In genomic region chr6:90706490-90706889, GRCm38 (mm10) we compare ENCODE assay signal across 8 mouse cellular contexts.
A peak's percentile ranks its signal among the peaks of the same experiment; 100 is the strongest.
DNase-seq lines count a peak whose midpoint lies in the region; ATAC-seq and TF ChIP-seq lines count a peak whose summit lies in the region.

No protein-coding gene starts in this region.

- peak; percentile 39 to 43 for DNase-seq in cerebellum, postnatal 36 days
- no peak for DNase-seq in liver, embryonic 11.5 days (ENCODE audit: low spot score)
- peak; percentile 38 for DNase-seq in stomach, postnatal 0 days (ENCODE audit: low spot score)

- 72% methylated on average over 10 of the region's 10 CpGs for WGBS in intestine, embryonic 15.5 days
- 74% methylated on average over 10 of the region's 10 CpGs for WGBS in intestine, embryonic 16.5 days
- WGBS in heart, embryonic 16.5 days = 49% methylated on average over 10 of the region's 10 CpGs
- WGBS in liver, embryonic 11.5 days = 80% methylated on average over 10 of the region's 10 CpGs
- 37% methylated on average over 10 of the region's 10 CpGs for WGBS in stomach, postnatal 0 days
- WGBS in kidney, embryonic 14.5 days = 89% methylated on average over 10 of the region's 10 CpGs
- WGBS in intestine, postnatal 0 days = 64% methylated on average over 10 of the region's 10 CpGs

- TF ChIP-seq EP300 in stomach, postnatal 0 days (optimal IDR thresholded peaks at IDR 0.05) = no peak

- H3K4me2 ChIP-seq in intestine, embryonic 15.5 days (replicated peaks) = no peak overlapping the region
- no peak overlapping the region for H3K4me2 ChIP-seq in intestine, embryonic 16.5 days (ENCODE audit: low read depth, low read length)
- no peak overlapping the region for H3K4me2 ChIP-seq in heart, embryonic 16.5 days (ENCODE audit: low read depth, low read length)
- no peak overlapping the region for H3K4me2 ChIP-seq in liver, embryonic 11.5 days
- peak overlapping the region; percentile 24 for H3K4me2 ChIP-seq in stomach, postnatal 0 days (replicated peaks; ENCODE audit: low read depth)
- no peak overlapping the region for H3K4me2 ChIP-seq in kidney, embryonic 14.5 days (replicated peaks; ENCODE audit: low read depth, low read length)
- H3K4me2 ChIP-seq in intestine, postnatal 0 days (replicated peaks; ENCODE audit: low read depth) = no peak overlapping the region

- no peaks in the 10 kb centered on the region for H3K36me3 ChIP-seq in intestine, embryonic 15.5 days
- no peaks in the 10 kb centered on the region for H3K36me3 ChIP-seq in intestine, embryonic 16.5 days (ENCODE audit: control insufficient read depth, insufficient read depth, low read length)
- H3K36me3 ChIP-seq in heart, embryonic 16.5 days (ENCODE audit: control insufficient read depth, insufficient read depth) = no peaks in the 10 kb centered on the region
- H3K36me3 ChIP-seq in liver, embryonic 11.5 days (ENCODE audit: control insufficient read depth, insufficient read depth, low read length) = no peaks in the 10 kb centered on the region
- no peaks in the 10 kb centered on the region for H3K36me3 ChIP-seq in stomach, postnatal 0 days (ENCODE audit: control insufficient read depth, insufficient read depth, low read length)
- H3K36me3 ChIP-seq in kidney, embryonic 14.5 days (ENCODE audit: control insufficient read depth, insufficient read depth, low read length) = no peaks in the 10 kb centered on the region
- H3K36me3 ChIP-seq in intestine, postnatal 0 days (ENCODE audit: control insufficient read depth, insufficient read depth) = no peaks in the 10 kb centered on the region

- H3K27ac ChIP-seq in intestine, embryonic 15.5 days = peak overlapping the region; percentile 36; the same call in 1 of the 2 replicates
- no peak overlapping the region for H3K27ac ChIP-seq in intestine, embryonic 16.5 days (ENCODE audit: low read length)
- H3K27ac ChIP-seq in heart, embryonic 16.5 days (ENCODE audit: low read length) = peak overlapping the region; percentile 94
- H3K27ac ChIP-seq in liver, embryonic 11.5 days (ENCODE audit: low read depth, low read length) = 0 out of 2 replicates have a peak overlapping the region, but pooled peaks have one; percentile 1
- H3K27ac ChIP-seq in stomach, postnatal 0 days (replicated peaks) = peak overlapping the region; percentile 80
- no peak overlapping the region for H3K27ac ChIP-seq in kidney, embryonic 14.5 days (ENCODE audit: low read depth, low read length)
- no peak overlapping the region for H3K27ac ChIP-seq in intestine, postnatal 0 days (ENCODE audit: low read depth, low read length)

- H3K9ac ChIP-seq in intestine, embryonic 15.5 days = no peak overlapping the region
- H3K9ac ChIP-seq in intestine, embryonic 16.5 days (ENCODE audit: low read depth, low read length) = no peak overlapping the region
- H3K9ac ChIP-seq in heart, embryonic 16.5 days (ENCODE audit: low read length) = peak overlapping the region; percentile 55; the same call in 1 of the 2 replicates
- 0 out of 2 replicates have a peak overlapping the region, but pooled peaks have one; percentile 0 for H3K9ac ChIP-seq in liver, embryonic 11.5 days (ENCODE audit: low read depth, low read length)
- H3K9ac ChIP-seq in stomach, postnatal 0 days (ENCODE audit: low read length) = no peak overlapping the region
- no peak overlapping the region for H3K9ac ChIP-seq in kidney, embryonic 14.5 days (ENCODE audit: low read depth, low read length)
- H3K9ac ChIP-seq in intestine, postnatal 0 days (ENCODE audit: low read depth, low read length) = no peak overlapping the region

- ATAC-seq in intestine, embryonic 15.5 days = no peak
- ATAC-seq in intestine, embryonic 16.5 days = no peak
- peak; percentile 43 for ATAC-seq in heart, embryonic 16.5 days (replicated peaks; ENCODE audit: extremely low read depth, insufficient read depth, low FRiP score)
- ATAC-seq in liver, embryonic 11.5 days (replicated peaks; ENCODE audit: low FRiP score) = no peak
- peak; percentile 39; the same call in 1 of the 2 replicates for ATAC-seq in stomach, postnatal 0 days (ENCODE audit: low FRiP score, low TSS enrichment)
- ATAC-seq in kidney, embryonic 14.5 days (ENCODE audit: low FRiP score, low TSS enrichment) = no peak
- no peak for ATAC-seq in intestine, postnatal 0 days

- TF ChIP-seq CTCF in stomach, postnatal 0 days (IDR thresholded peaks at IDR 0.05; ENCODE audit: low read depth) = no peak
- no peak for TF ChIP-seq CTCF in intestine, postnatal 0 days (IDR thresholded peaks at IDR 0.05; ENCODE audit: low read depth)

- peaks cover 41% of the 10 kb centered on the region for H3K4me1 ChIP-seq in intestine, embryonic 15.5 days (replicated peaks)
- peaks cover 57% of the 10 kb centered on the region for H3K4me1 ChIP-seq in intestine, embryonic 16.5 days (ENCODE audit: control insufficient read depth, insufficient read depth, low read length)
- H3K4me1 ChIP-seq in heart, embryonic 16.5 days (ENCODE audit: control insufficient read depth, insufficient read depth, low read length) = peaks cover 99% of the 10 kb centered on the region
- peaks cover 78% of the 10 kb centered on the region for H3K4me1 ChIP-seq in liver, embryonic 11.5 days (replicated peaks; ENCODE audit: control insufficient read depth, insufficient read depth, low read length)
- peaks cover 41% of the 10 kb centered on the region for H3K4me1 ChIP-seq in stomach, postnatal 0 days (replicated peaks; ENCODE audit: control insufficient read depth, insufficient read depth)
- H3K4me1 ChIP-seq in kidney, embryonic 14.5 days (ENCODE audit: control insufficient read depth, insufficient read depth, low read length) = peaks cover 21% of the 10 kb centered on the region
- peaks cover 16% of the 10 kb centered on the region for H3K4me1 ChIP-seq in intestine, postnatal 0 days (replicated peaks; ENCODE audit: control insufficient read depth, insufficient read depth, low read length)

- no peaks in the 10 kb centered on the region for H3K9me3 ChIP-seq in intestine, embryonic 15.5 days
- no peaks in the 10 kb centered on the region for H3K9me3 ChIP-seq in intestine, embryonic 16.5 days (ENCODE audit: control insufficient read depth, low read length)
- H3K9me3 ChIP-seq in heart, embryonic 16.5 days (replicated peaks; ENCODE audit: control insufficient read depth, low read length) = no peaks in the 10 kb centered on the region
- no peaks in the 10 kb centered on the region for H3K9me3 ChIP-seq in liver, embryonic 11.5 days (ENCODE audit: control insufficient read depth, low read length)
- H3K9me3 ChIP-seq in stomach, postnatal 0 days (ENCODE audit: control insufficient read depth, low read length) = no peaks in the 10 kb centered on the region
- no peaks in the 10 kb centered on the region for H3K9me3 ChIP-seq in kidney, embryonic 14.5 days (ENCODE audit: control insufficient read depth, low read length)
- no peaks in the 10 kb centered on the region for H3K9me3 ChIP-seq in intestine, postnatal 0 days (ENCODE audit: control insufficient read depth)

- H3K27me3 ChIP-seq in intestine, embryonic 15.5 days (replicated peaks) = no peaks in the 10 kb centered on the region
- no peaks in the 10 kb centered on the region for H3K27me3 ChIP-seq in intestine, embryonic 16.5 days (replicated peaks; ENCODE audit: control insufficient read depth, insufficient read depth, low read length)
- no peaks in the 10 kb centered on the region for H3K27me3 ChIP-seq in heart, embryonic 16.5 days (ENCODE audit: control insufficient read depth, insufficient read depth, low read length)
- no peaks in the 10 kb centered on the region for H3K27me3 ChIP-seq in liver, embryonic 11.5 days (replicated peaks; ENCODE audit: control insufficient read depth, insufficient read depth, low read length)
- no peaks in the 10 kb centered on the region for H3K27me3 ChIP-seq in stomach, postnatal 0 days (ENCODE audit: control insufficient read depth, insufficient read depth, low read length)
- no peaks in the 10 kb centered on the region for H3K27me3 ChIP-seq in kidney, embryonic 14.5 days (ENCODE audit: control insufficient read depth, insufficient read depth, low read length)
- H3K27me3 ChIP-seq in intestine, postnatal 0 days (replicated peaks; ENCODE audit: control insufficient read depth, insufficient read depth, low read length) = no peaks in the 10 kb centered on the region

- H3K4me3 ChIP-seq in intestine, embryonic 15.5 days (replicated peaks) = no peak overlapping the region
- H3K4me3 ChIP-seq in intestine, embryonic 16.5 days (ENCODE audit: low read length) = no peak overlapping the region
- no peak overlapping the region for H3K4me3 ChIP-seq in heart, embryonic 16.5 days (ENCODE audit: low read length)
- no peak overlapping the region for H3K4me3 ChIP-seq in liver, embryonic 11.5 days (ENCODE audit: low read depth, low read length)
- H3K4me3 ChIP-seq in stomach, postnatal 0 days (ENCODE audit: low read depth, low read length) = no peak overlapping the region
- no peak overlapping the region for H3K4me3 ChIP-seq in kidney, embryonic 14.5 days (ENCODE audit: low read length)
- H3K4me3 ChIP-seq in intestine, postnatal 0 days (ENCODE audit: low read depth, low read length) = no peak overlapping the region

Comparison
In these comparisons a context has a peak if more than half of its experiments do, and no peak if none do; other contexts are left out.
1. H3K27ac ChIP-seq: peak in intestine, embryonic 15.5 days (single experiment), heart, embryonic 16.5 days (single experiment), liver, embryonic 11.5 days (single experiment) and stomach, postnatal 0 days (single experiment); none in intestine, embryonic 16.5 days (single experiment), kidney, embryonic 14.5 days (single experiment) and intestine, postnatal 0 days (single experiment).
2. ATAC-seq: peak in heart, embryonic 16.5 days (single experiment) and stomach, postnatal 0 days (single experiment); none in intestine, embryonic 15.5 days (single experiment), intestine, embryonic 16.5 days (single experiment), liver, embryonic 11.5 days (single experiment), kidney, embryonic 14.5 days (single experiment) and intestine, postnatal 0 days (single experiment).
3. H3K9ac ChIP-seq: peak in heart, embryonic 16.5 days (single experiment) and liver, embryonic 11.5 days (single experiment); none in intestine, embryonic 15.5 days (single experiment), intestine, embryonic 16.5 days (single experiment), stomach, postnatal 0 days (single experiment), kidney, embryonic 14.5 days (single experiment) and intestine, postnatal 0 days (single experiment).